Mouse (Mus musculus) lung, postnatal 0 days (tissue): ENCODE results near the gene Strap.

Experiments
- CTCF ChIP-seq: IDR thresholded peaks from 2 replicates; pipeline ENCODE4 v1.5.1; 2016; ENCODE audit warnings: antibody characterized with exemption, mild to moderate bottlenecking
- EP300 ChIP-seq: IDR thresholded peaks from 2 replicates; pipeline ENCODE4 v1.6.1; 2016; ENCODE audit warnings: antibody characterized with exemption, mild to moderate bottlenecking, control low read depth

DNA sequence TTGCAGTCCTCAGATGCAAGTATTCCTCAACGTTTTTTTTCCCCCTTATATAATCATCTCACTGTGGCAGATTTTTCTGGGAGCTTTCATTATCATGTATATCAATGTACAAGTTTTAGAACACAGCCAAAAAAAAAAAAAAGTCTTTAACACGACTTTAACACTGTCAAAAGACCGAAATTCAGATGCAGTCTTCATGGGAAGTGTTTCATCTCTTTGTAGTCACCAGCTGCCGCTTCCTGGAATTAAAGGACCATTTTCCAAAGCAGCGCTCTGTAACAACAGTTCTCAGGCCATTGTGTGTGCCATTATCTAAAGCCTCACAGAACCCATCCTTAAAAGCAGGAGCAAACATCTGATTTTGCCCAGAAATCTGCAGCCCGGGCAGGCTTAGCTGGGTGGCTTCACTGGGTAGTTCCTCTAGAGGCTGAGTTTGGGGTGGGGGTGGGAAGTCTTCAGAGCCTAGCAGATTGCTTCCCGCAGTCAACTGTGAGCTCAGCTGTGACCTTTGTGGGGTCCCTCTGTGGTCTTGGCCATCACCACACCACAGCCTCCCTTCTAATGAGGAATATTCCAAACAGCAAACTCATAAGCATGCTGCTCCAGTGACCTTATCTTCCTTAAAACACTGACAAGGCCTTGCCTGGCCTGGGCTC, 22.1 kb upstream of the Strap start:
- TF ChIP-seq CTCF, result no peak
- TF ChIP-seq EP300, result no peak
